Mouse (Mus musculus): Measurements from ENCODE around the gene Kifc5b.
A peak's percentile ranks its signal among the peaks of the same experiment; 100 is the strongest.
"Not testable (repeated sequence)": the region's sequence is repeated elsewhere in the genome, so short reads cannot be mapped to it uniquely, and the experiment has no call there.

The Kifc5b gene

DNA sequence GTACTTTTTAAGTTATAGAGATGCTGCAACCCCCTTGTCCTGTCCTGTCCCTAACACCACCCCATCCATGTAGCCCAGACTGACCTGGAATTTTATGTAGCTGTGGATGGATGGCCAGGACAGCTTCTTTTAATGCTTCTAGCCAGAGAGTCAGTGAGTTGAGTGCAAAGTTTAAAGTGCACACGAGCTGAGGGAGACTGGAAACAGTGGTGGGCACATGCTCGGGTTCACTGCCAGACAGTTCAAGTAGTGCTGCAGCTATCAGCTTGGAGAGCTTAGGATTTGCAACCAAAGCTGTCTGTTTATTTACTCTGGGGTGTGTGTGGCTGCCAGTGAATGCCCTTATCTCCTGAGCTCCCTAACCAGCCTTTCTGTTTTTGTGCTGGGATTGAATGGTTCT lies 2.6 kb downstream of the Kifc5b start:
- peak; percentile 31 to 79 for DNase-seq

- not testable (repeated sequence) for DNase-seq
These were observed 5.5 kb downstream of the Kifc5b start for GRCm38 (mm10) chr17:26922368-26922767.

DNA sequence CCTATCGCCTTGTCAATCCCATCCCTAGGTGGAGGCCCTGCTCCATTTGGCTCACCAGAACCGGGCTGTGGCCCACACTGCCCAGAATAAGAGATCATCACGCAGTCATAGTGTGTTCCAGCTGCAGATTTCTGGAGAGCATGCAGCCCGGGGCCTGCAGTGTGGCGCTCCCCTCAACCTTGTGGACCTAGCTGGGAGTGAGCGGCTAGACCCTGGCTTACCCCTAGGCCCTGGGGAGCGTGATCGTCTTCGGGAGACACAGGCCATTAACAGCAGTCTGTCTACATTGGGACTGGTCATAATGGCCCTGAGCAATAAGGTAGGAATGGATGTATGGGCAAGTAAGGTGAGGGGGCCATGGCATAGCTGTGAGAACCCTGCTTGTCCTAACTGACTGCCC lies 8.5 kb downstream of the Kifc5b start:
- DNase-seq: not testable (repeated sequence)

DNA sequence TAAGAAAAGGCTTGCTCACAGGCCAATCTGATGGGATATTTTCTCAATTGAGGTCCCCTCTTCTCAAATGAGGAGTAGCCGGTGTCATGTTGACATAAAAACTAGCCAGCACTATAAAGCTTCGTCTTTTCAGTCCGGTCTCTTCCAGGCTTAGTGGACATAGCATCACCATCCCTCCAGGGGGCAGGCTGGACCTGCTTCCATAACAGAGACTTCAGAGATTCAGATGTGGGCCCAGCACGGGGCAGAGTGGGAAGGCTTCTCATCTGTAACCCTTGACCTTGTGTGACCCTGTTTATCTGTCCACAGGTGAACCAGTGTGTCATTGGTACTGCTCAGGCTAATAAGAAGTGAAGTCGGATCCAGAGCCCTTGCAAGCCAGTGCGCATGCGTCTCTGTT lies 14.9 kb downstream of the Kifc5b start:
- peak; percentile 67 to 80 for DNase-seq

GRCm38 (mm10) chr17:26932839-26933398 lies 16.0 kb downstream of the Kifc5b start, which contains the start of gene Phf1:
TSS of gene Phf1 (plus strand) at chr17:26933052.
- DNase-seq: peak; percentile 98 to 99

- no peak for DNase-seq
These were observed 16.5 kb downstream of the Kifc5b start for GRCm38 (mm10) chr17:26933419-26933818.

DNA sequence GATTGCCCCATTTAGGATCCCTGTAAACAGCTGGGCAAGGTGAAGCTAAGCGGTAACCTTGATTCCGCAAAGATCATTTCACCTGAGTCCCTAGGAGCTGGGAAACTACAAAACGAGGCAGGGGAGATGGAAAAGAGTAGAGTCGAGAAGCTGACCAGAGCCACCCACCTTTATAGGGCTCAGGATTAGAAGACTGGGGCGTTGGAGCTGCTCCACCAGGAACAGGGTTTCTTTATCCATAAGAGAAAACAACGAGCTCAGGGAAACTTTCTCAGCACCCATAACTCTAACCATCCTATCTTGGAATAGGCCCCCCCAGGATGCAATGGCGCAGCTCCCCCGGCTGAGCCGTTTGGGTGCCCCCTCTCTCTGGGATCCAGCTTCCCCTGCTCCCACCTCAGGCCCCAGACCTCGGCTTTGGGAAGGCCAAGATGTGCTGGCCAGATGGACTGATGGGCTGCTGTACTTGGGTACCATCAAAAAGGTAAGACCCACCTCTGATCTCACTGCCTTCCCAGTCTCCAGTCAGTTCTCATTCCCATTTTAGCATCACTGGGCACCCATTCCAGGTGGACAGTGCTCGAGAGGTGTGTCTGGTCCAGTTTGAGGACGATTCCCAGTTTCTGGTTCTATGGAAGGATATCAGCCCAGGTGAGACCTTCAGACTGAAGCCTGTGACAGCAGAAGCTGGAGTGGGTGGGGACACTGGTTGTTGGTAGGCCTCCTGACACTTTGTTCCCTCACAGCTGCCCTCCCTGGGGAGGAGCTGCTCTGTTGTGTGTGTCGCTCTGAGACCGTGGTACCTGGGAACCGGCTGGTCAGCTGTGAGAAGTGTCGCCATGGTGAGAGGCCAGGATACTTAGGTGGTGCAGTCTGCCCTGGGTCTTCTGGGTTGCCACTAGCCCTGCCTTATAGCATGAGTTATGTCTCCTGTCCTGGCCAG lies 17.3 kb downstream of the Kifc5b start:
- DNase-seq: peak in 1 of 2 experiments; percentile 33

- DNase-seq: peak in 1 of 2 experiments; percentile 29
These were observed 18.1 kb downstream of the Kifc5b start for GRCm38 (mm10) chr17:26935027-26935426.

- peak in 1 of 2 experiments; percentile 32 for DNase-seq
These were observed 19.6 kb downstream of the Kifc5b start for GRCm38 (mm10) chr17:26936453-26936852.

DNA sequence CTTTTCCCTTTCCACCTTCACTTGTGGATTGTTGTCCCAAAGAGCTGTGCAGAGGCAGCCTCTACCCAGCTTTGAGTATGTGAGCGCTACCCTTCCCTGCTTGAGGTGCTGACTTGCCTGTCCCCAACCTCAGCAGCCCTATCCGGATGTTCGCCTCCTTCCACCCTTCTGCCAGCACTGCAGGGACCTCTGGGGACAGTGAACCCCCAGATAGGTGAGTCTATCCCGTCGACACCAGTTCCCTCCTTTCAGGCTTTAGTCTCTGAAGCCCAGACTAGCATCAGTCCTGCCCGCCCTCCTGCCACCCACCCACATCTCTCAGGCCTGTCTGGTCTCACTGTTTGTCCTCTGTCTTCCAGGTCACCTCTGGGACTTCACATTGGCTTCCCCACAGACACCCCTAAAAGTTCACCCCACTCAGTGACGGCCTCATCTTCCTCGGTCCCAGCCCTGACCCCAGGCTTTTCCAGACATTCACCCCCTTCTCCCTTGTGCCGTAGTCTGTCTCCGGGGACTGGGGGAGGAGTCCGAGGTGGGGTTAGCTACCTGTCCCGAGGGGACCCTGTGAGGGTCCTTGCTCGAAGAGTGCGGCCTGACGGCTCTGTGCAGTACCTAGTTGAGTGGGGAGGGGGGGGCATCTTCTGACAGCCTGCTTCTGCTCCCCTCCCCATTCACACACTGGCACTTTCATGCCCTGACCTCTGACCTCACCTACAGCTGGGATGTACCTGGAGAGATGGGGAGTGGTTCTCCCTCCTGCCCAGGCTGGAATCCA lies 20.2 kb downstream of the Kifc5b start:
- DNase-seq: peak in 1 of 2 experiments; percentile 39

GRCm38 (mm10) chr17:26937883-26938695 lies 21.2 kb downstream of the Kifc5b start:
- DNase-seq: peak in 1 of 2 experiments; percentile 29

GRCm38 (mm10) chr17:26938731-26939130 lies 21.8 kb downstream of the Kifc5b start:
- peak in 1 of 2 experiments; percentile 60 for DNase-seq

- peak; percentile 99 to 100 for DNase-seq
These were observed 22.5 kb downstream of the Kifc5b start, which contains the start of gene Cuta for GRCm38 (mm10) chr17:26939178-26939972. TSS of gene Cuta (minus strand) at chr17:26939569.

- no peak for DNase-seq
These were observed 23.0 kb downstream of the Kifc5b start for GRCm38 (mm10) chr17:26939973-26940300.

DNA sequence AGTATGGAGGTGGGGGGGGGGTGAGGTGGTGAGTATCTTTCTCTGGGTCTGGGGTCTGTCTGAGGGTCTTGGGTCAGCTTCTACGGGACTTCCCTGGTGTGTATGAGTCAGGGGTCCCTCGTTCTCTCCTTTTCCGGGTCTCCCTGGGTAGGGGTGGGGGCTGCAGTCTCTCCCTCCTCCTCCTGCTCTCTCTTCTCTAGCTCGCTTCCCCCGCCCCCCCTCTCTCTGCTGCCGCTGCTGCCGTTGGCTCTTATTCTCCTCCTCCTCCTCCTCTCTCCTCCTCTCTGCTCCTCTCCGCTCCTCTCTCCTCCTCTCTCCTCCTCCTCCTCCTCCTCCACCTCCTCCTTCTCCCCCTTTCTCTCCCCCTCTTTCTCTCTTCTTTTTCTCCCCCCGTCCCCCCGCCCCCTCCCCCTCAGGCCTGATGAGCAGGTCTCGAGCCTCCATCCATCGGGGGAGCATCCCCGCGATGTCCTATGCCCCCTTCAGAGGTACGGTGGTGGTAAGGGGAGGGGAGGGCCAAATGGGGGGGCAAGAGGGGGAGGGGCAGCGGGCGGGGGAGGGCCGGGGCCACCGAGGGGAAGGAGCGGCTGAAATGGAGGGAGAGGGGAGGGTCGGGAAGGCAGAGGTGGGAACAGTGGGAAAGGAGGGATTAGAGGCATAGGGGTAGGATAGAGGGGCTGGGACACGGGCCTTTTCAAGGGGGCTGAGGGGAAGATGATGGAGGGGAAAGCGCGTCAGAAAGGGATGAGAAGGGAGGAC lies 24.3 kb downstream of the Kifc5b start, which contains the start of gene Syngap1:
Syngap1 (plus strand) TSS at position 223 of the 759 bp plus-strand sequence.
- DNase-seq: peak; percentile 52 to 56

DNA sequence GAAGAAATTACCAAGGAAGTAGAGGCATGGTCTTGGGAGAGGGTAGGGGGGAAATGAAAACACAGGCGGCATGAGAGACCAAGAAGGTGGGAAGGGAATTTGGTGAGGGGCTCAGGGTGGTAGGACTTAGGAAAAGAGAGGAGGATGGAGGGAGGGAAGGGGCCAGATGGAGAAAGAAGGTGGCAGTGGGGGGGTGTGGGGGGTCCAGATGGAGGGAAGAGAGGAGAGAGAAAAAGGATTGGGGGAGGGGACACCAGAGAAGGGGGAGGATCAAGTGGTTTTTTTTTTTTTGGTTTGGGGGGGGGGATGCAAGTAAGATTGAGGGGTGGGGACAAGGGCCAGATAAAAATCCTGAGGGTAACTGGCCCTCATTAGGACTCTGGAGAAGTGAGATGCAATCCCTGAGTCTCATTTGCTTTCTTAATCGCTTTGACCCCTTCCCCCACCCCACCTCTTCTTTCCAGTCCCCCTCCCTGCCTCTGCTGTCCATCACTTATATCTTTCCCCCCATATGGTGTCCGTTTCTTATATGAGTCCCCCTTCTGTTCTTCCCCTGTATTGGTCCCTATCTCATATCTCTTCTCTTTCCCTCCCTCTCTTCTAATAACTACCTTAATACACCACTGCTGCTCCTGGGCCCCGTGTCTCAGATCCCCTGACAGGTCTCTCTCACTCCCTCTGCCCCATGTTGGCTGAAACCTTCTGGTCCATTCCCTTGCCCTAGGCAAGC lies 25.1 kb downstream of the Kifc5b start:
- peak in 1 of 2 experiments; percentile 17 for DNase-seq

- DNase-seq: peak in 1 of 2 experiments; percentile 40
These were observed 29.1 kb downstream of the Kifc5b start for GRCm38 (mm10) chr17:26945824-26946495.

GRCm38 (mm10) chr17:26946567-26946966 lies 29.7 kb downstream of the Kifc5b start:
- peak; percentile 86 to 95 for DNase-seq

Data from kidney, postnatal 25 days (tissue).